Mouse (Mus musculus) Muller cell, postnatal 12 days (primary cell): ENCODE measurements around the gene Scn4a.
A peak's percentile ranks its signal among the peaks of the same experiment; 100 is the strongest.
"Not testable (repeated sequence)": the region's sequence is repeated elsewhere in the genome, so short reads cannot be mapped to it uniquely, and the experiment has no call there.

Experiments used
- DNase-seq: peaks from one replicate; pipeline ENCODE4 v3.0.0-alpha.2; 2015; ENCODE audit errors: inconsistent ontology term

Scn4a gene

DNA sequence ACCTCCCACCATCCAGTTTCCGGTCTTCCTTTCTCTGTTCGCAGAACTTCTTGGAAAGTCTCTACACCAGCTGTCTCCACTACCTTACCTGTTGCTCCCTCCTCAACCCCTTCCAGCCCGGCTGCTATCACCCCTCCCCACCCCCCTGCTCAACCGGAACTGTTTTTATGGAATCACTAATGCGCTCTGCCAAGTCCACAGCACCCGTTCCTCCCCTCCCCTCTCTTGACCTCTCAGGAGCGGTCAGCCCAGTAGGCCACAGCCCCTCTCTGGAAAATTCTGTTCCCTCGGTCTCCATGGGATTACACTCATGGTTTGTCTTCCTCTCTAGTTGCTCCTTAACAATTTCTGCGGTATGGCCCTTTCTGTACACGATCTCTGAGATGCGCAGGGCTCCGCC lies at the start of gene Scn4a:
TSS of gene Scn4a (minus strand) at position 101 of the 400 bp plus-strand sequence.
- no peak for DNase-seq

DNA sequence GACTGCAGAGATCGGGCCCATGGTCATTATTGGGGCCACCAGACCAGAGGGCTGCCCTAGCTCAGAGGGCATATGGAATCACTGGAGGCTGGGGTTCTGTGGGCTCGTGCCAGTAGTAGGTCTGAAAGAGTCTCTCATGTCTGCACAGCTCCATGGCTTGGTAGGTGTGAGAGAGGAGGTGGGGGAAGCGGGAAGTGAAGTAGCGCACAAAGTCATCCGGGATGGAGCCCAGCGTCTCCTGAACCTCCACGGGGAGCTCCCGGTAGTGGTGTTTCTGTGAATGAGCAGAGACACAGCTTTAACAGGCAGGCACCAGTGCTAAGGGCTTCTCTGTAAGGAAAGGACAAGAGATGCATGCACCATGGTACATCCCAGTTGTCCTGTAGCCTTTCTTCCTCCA lies 45.4 kb upstream of the Scn4a start:
- DNase-seq: no peak

DNA sequence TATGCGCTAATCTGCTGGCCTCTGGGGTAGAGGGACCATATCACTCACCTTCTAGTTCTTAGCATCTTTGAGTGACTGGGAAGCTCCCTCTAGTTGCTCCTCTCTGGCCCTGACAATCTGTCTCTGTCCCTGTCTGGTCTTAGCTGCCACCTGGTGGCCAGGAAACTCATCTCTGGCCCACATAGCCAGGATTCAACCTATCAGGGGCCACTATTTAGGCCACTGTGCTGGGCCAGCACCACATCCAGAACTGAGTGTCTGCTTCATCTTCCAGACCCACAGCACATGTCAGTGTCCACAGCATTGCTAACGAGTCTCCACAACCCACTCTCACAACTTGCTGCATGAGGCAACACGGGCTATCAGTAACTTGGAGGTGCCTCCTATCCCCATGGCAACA lies 44.6 kb upstream of the Scn4a start:
- no peak for DNase-seq

DNA sequence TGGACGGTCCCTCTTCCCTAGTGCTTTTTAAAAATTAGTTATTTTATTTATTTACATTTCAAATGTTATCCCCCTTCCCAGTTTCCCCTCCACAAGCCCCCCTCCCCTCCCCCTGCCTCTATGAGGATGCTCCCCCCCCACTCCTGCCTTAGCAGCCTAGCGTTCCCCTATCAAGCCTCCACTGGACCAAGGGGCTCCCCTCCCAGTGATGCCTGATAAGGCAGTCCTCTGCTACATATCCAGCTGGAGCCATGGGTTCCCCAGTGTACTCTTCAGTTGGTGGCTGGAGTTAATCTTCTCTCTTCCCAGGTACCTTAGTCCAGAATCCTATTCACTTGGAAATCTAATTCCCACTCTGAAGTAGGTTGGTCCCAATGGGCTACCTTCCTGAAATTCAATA lies 41.0 kb upstream of the Scn4a start:
- DNase-seq: not testable (repeated sequence)

DNA sequence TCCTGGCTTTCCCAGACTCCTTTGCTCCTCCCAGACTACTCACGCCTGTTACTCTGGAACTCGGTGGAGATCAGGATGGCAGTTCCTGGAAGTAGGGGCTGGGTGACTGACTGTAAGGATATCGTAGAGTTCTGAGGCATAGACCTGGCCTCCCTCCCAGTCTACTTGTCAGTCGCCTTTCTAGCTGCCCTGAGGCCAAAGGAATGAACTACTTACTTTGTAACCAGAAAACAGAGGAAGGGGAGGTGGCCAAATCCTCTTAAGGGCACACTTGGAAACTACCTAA lies 40.2 kb upstream of the Scn4a start:
- no peak for DNase-seq

DNA sequence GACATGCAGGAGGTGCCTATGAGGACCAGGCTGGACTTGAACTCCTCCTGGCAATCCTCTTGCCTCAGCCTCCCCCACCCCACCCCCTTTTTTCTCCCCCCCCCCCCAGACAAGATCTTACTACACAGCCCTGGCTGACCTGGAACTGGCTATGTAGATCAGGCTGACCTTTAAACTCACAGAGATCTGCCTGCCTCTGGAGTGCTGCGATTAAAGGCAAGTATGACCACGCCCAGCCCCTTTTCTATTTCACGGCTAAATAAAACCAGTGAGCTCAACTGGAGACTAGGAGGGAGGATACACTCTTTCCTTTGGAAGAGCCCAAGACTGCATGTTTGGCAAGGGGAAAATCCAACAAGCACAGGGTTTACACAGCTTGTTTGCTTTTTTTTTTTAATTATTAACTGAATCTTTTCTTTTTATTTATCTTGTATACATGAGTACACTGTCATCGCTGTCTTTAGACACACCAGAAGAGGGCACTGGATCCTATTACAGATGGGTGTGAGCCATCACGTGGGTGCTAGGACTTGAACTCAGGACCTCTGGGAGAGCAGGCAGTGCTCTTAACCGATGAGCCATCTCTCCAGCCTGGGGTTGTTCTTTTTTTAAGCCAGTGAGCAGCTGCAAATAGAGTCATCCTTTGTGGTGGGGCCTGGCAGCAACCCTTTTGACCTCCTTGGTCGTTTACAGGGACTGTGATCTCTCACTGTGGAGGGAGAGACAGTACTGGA lies 39.7 kb upstream of the Scn4a start:
- no peak for DNase-seq

DNA sequence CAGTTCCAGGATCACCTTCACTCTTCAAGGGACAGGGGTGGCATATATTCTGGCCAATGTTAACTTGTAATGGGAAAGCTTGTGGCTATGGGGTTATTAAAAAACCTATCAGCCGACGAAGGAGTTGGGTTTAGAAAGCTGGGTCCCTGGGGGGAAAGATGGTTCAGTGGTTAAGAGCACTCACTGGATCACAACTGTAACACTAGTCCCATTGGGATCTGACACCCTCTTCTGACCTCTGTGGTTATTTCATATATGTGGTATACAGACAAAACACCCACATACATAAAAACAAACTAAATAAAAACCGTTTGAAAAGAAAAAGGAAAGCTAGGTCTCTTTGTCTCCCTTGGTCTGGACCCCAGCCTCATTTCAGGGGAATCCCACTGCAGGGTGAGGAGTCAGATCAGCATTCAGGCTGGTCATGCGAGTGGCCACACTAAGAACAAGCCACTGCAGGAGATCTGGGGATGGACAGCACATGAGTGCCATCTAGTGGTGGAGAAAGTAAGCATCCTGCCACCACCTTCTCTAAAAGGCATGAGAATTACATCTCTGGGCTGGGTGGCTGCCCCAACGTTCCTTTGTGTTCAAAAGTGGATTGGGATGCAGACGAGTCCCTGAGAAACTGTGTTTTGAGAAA lies 38.6 kb upstream of the Scn4a start:
- DNase-seq: peak; percentile 49

DNA sequence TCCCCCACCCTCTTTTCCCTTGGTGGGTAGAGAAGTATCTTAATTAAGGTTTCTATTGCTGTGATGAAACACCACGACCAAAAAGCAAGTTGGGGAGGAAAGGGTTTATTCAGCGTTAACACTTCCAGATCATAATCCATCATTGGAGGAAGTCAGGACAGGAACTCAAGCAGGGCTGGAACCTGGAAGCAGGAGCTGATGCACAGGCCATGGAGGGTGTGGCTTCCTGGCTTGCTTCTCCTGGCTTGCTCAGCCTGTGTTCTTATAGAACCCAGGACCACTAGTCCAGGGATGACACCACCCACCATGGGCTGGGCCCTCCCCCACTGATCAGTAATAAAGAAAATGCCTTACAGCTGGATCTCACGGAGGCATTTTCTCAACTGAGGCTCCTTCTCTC lies 37.7 kb upstream of the Scn4a start:
- no peak for DNase-seq

DNA sequence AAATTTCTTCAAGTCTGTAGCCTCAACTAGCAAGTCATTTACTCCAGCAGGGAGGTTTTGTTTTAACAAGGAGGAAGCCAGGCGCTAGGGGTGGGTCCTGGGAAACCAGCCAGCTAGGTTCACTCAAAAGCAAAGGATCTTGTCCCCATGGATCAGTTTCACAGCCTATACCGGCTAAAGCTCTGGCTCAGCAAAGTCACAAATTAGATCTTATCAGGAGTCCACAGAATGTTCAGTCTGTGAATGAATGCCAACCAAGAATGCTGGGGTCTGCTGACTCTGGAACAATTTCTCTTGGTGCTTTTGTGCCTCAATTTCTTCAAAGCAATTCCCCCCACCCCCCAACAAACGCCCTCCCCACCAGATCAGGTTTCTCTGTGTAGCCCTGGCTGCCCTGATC lies 36.5 kb upstream of the Scn4a start:
- no peak for DNase-seq

DNA sequence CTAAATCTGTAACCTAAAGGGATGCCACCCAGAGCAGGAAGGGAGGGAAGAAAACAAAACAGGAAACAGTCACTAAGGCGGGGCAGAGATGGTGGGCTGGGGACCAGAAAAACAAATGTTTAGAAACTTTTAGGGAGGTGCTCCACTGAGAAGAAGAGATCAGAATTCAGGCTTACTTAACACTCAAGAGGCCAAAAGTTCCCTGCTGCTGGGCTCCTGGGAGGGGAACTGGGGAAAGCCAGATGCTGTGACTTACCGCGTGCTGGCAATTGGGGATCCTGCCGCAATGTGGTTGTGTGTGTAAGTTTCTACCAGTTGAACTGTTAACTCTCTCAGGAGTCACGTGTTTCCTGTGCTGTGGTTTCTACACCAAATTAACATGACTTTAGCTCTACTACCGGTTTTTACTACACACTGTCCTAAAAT lies 34.7 kb upstream of the Scn4a start, which contains the start of gene Icam2:
TSS of gene Icam2 (minus strand) at position 285 of the 426 bp plus-strand sequence.
- DNase-seq: no peak

DNA sequence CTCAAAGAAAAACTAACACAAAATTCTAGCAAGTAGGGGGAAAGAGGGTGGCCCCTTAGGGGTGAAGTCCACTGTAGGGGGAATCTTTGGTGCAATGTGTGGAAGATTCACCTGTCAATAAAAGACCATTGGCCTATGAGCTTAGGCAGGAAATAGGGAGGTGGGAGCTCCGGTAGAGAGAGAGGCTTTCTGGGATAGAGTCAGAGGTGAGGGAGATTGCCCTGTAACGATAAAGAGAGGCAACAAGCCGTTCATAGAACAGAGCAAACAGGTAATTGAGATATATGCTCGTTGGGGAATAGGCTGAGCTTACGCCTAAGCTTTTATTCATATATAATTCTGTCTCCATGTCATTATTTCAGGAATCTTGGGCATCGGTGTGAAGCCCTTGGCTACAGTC lies 33.9 kb upstream of the Scn4a start:
- DNase-seq: no peak

DNA sequence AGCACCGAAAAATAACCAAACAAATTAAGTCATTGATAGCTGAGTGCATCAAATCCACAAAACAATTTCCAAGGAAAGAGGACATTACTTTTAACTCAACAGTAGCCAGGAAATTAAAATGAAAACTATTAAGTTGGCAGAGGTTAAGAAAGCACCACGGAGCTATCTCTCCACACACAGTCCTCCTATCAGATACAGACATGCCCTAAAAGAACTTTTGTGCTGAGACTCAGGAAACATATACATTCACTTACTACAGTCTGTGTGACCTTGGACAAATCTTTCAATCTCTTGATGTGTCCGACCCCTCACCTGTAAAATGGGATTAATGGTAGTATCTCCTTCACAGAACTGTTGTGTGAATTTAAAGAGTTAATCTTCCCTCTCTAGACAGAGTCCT lies 33.3 kb upstream of the Scn4a start:
- no peak for DNase-seq

DNA sequence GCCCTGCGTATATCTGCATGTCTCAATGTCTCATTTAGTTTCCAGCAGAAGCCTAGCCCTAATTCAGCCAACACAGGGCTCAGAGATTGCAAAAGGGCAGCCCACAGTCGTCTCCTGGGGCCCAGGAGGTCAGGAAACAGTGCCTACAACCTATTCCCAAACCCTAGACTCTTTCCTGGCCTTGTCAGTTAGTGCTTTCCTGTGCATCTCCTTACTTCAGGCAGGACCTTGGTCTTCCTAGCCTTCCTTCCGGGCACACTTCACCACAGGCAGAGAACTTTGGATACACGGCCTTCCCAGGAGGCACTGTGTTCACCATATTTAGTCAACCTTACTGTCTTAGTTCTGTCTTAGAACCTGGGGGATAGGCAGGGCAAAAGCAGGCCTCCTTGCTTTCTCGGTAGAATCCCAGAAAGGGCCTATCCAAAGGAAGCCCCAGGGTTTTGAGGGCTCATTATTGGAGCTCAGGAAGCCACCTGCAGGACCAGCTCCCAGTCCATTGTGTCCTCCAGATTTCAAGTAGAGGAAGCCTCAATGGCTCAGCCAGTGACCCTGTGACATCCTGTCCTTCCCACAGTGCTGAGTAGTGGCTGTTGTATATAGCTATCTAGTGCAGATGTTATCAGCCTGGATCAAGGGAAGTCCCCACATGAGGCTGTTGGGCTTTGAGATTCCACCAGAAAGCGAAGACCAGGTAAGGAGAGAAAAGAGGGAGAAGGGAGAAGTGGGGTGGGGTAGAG lies 30.1 kb upstream of the Scn4a start:
- DNase-seq: no peak

DNA sequence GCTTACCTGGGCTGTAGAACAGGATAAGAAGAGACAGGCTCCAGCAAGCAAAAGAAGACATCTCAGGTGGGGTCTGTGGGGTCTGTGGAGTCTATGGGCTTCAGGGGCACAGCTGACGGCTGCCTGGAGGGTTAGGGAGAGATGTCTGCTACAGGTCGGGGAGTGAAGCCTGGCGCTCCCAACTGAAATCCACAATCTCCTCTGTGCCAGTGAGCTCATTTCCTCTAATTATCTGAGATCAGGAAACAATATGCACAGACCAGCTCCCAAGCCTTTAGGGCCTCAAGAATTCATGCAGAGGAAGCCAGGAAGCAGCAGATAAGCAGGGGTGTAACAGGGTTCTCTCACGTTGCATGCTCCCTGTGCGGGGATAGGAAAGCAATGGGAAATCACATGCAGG lies 29.3 kb upstream of the Scn4a start:
- no peak for DNase-seq

DNA sequence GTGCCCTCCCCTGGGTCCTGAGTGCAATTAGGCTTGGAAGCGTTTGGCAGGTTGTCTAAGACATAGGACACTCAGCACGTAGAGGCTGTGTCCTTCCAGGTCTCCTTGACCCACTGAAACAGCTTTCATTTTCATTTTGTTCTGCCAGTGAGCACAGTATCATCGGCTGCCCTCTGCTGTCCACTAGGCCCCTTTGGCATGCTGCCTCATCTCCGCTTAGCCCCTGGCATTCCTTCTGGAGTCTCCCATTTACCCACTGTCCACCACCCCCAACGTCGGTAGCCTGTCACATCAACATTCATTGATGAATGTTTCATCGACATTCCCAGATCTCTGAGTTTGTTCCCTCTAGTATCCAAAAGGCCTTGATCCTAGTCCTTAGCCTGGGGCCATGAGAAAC lies 28.8 kb upstream of the Scn4a start:
- DNase-seq: no peak

DNA sequence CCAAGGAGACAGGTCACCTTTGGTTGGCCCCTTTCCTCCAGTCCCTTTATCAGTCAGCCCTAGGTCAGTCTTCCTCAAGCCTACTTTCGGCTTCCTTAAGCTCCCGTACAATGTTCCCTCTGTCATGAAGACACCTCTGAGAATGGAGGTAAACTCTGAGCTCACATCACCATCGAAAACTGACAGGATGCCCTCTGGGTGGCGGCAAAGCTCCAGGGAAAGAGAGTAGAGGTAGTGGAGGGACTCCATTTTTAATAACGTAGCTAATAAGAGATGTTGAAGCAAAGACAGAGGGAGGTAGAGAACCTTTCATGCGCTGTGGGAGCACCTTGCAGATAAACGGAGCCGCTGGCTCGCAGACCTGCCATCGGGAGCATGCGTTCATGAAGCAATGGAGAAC lies 27.9 kb upstream of the Scn4a start:
- no peak for DNase-seq

DNA sequence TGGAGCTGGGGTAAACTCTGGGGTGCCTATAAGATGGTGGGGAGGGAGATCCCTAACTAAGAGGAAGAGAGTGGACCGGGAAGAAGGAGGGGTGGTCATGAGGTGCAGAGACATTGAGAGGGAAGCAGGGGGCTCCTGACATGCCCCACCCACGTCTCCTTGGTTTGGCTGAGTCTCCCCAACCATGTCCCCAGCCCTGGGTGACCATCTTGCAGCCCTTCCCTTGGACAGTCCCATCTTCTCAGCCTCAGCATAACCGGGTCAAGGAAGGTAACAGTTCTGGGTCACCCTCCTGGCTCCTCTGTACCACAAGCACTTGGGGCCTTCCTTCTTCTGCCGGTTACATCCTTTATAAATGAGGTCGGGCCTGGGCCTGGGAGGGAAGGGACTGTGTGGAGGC lies 21.9 kb upstream of the Scn4a start:
- DNase-seq: no peak

DNA sequence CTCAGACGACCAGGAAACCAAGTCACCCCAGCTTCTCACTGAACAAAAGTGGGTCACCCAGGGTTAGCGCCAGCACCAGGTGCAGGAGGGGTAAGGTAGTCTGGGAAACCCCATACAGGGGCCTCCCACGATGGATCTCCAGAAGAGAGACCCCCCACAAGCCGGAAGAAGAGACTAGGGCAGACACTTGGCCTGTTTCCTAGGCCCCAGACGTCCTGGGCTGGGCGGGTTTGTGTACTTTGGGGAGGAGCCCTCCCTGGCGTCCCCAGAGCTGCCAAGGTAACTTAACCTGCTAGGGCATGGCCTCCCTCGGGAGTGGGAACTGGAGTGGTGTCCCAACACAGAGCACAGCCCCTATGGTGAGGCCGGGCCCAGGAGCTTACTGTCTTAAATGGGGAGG lies 21.5 kb upstream of the Scn4a start:
- DNase-seq: no peak

DNA sequence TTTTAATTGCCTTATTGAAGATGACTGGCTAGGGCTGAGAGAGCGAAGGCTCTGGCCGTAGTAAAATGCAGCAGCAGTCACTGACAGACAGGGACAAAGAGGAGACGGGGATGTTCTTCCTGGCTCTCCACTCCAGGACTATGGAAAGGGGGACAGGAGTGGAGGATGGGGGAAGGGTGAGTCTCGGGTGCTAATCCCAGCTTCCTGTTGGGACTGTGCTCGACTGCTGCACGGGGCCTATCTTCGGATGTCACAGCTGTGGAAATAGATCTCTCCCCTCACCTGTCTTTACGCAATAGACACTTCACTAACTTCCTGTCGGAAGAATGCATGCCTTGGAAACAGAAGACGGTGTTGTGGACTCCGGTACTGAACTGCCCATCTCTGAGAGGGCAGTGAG lies 20.9 kb upstream of the Scn4a start:
- DNase-seq: no peak

DNA sequence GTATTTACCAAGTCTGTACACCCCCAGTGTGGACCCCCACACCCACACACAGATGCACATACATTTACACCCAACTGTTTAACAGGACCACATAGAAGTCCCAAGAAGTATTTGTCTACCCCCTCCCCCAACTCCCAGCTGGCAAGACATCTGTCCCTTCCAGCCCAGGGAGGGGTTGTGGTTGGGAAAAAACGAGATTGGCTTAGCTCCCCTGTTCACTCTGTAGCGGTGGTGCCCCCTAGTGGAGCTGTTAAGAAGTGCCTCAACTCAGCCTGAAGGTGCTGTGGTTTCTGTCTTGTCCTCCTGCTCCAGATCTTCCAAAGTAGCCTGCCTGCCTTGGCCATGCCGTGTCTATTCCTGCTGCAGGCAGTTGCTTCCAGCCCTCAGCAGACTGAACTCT lies 13.2 kb upstream of the Scn4a start:
- DNase-seq: peak; percentile 61

DNA sequence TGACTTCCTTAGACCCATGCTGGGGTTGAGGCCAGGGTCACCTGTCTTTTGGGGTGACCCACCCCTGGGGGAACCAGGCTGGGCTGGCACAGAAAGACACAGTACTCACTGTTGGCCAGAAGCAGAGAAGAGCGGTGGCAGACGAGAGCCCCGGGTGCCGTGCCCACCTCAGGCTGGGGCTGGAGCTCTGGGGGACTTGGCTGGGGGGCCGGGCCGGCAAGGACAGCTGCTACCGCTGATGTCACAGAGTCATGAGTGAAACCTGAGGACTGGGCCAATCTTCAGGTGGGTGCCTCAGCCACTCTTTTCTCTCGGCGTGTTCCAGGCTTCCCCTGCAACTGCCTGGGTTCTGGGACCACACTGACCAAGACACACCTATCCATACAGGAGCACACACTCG lies 12.3 kb upstream of the Scn4a start, which contains the start of gene Prr29:
TSS of gene Prr29 (plus strand) at position 107 of the 400 bp plus-strand sequence.
- DNase-seq: no peak

DNA sequence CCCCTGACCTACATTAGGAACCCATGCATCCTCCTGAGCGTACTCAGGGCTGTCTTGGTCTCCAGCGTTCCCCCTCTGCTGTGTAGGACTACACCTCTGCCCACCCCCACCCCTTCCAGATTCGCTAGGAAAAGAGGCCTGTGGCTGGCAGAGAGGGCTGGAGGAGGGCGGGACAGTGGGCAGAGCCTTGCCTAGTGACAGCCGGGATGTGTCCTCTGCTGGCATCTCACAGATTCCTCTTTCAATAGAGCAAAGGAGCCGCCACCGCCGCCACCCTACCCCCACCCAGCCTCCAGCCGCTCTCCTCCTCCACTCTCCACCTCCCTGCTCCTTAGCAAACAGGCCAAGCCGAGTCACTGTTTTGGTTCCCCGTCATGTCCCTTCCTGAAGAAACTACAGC lies 11.6 kb upstream of the Scn4a start:
- peak; percentile 80 for DNase-seq

DNA sequence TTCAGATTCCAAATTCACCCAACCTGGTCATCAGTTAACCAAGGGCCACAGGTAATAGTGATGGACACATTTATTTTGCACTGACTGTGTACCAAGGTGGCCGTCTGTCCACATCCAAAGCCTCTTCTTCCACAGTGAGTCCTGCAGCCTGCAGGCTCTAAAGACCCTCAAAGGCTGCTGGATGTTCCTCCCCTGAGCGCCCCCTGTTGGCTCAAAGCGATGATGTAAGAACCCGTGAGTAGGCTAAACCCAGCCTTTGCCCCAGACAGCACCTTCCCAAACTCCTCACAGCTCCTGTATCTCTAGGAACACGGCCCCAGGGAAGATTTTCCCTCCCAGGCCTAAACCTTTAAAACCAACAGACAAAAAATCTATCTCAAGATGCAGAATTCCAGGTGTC lies 6.3 kb upstream of the Scn4a start:
- no peak for DNase-seq
